Mouse (Mus musculus) kidney, adult 18-20 months (tissue): ENCODE results near the gene Tox2.

Experiments used
- DNase-seq: peaks from one replicate; pipeline ENCODE4 v3.0.0; 2021

Gene Tox2

GRCm38 (mm10) chr2:163202884-163203634, at the start of gene Tox2:
Tox2 (plus strand) TSS chr2:163203125.
- peak; percentile 18 for DNase-seq

- no peak for DNase-seq
Observed at GRCm38 (mm10) chr2:163154673-163155072, 48.3 kb upstream of the Tox2 start.

DNA sequence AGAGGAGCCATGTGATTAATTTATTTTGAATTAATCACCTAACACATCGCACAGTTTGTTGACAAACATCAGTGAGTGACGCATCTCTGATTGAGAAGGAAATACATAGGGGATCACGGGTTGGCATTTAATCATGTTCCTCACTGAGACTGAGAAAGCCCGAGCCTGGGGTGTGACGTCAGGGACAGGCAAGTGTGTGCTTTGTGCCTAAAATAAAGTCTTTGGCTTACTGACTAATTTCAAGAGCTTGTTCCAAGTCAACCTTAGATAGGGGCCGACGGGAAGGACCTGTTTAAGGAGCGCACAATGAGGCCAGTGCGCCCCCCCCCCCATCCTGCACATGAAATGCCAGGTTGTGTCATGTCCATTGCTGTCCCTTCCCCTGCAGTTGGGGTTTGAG, 43.9 kb upstream of the Tox2 start:
- DNase-seq = no peak

DNA sequence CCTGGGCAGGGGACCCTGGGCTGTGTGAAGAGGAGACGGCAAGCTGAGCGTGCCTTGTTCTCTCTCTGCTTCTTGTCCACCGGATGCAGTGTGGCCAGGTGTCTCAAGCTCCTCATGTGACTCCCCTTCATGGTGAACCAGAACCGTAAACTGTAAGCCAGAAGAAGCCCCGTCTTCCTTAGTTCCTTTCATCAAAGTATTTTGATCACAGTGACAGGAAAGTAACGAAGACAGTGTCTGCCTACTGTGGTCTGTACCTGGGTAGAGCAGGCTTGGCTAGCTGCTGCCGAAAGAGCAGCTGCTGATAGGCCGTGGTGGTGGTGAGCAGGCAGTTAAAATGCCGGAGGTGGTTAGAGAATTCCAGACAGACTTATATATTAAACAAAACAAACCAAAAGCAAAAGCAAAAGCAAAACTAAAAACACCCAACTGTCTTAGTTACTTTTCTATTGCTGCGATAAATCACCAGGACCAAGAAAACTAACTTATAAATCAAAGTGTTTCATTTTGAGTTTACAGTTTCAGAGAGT, 38.4 kb upstream of the Tox2 start:
- no peak for DNase-seq

DNA sequence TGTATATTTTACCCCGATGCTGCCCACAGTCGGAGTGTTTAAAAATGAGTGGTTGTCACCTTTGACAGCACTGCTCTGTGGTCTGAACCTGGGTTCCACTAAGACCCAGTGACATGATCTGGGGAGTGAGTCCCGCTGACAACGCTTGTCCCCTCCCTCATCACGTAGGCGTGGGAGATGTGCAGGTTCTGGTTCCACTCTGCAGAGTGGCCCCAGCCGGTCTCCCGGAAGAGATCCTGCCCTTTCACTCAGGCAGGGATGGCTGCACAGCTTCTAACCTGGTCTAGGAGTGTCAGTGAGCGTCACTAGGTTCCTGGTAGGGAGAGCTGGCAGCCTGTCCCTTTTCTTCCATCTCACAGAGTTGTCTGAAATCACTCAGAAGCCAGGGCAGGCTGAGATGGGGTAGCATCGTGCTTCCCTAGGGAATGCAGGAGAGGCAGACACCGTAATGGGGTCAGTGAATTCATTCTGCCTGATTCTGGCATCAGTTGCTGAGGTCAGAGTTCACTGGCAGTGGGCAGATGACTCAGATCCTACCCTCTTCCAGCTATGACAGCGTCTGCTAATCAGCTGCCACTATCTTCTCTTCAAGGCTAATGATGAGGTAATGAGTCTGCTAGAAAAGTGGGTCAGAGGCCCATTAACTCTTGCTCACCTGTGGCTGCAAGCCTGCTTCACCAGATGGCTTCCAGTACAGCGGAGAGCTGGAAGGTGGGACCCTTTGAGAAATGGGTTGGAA, 36.7 kb upstream of the Tox2 start:
- no peak for DNase-seq

DNA sequence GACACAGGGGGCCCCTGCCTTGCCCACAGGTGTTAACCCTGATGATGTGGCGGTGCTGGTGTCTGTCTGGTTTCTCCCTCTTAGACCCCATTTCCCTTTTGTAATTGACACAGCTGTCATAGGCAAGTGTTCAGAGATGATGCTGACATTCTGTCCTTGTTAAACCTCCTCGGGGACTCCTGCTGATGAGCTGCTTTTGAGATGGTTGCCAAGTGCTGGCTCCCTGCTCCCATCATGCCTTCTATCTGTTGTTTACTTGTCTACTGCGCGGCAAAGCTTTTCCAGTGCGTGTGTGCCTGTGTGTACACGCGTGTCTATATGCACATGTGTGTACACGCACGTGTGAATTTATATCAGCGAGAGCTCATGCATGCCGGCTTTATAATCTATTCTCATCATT, 31.0 kb upstream of the Tox2 start:
- no peak for DNase-seq

DNA sequence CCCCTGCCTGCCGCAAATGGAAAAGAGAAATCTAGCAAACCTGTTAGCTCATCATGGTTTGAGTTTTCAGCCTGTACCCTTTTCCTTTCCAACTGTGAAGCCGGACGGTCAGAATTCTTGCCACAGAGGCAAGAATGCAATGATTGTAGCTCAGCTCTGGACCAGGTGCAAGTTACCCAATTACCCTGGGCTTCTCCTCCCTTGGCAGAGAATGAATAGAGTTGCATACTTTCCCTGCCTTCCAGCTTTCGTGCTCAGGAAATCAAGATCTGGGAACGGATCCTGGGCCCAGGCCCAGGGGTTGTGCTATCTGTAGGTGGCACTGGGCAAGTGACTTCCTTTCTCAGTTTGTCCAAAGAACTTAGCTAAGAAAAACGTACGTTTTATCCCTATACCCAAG, 28.9 kb upstream of the Tox2 start:
- no peak for DNase-seq

DNA sequence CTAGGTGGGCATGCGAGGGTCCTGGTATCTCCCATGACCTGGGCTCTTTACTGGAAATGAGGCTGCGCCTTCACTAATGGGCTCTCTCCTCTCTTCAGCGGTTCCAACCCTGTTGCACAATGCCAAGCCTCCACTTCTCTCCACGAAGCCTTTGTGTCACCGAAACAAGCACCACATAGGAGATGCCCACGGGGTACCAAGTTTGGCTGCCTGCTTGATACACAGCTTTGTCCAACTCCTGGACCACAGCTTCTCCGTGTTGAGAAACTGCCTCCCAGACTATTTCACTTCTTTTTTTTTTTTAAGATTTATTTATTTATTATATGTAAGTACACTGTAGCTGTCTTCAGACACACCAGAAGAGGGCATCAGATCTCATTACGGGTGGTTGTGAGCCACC, 27.1 kb upstream of the Tox2 start:
- DNase-seq = no peak

DNA sequence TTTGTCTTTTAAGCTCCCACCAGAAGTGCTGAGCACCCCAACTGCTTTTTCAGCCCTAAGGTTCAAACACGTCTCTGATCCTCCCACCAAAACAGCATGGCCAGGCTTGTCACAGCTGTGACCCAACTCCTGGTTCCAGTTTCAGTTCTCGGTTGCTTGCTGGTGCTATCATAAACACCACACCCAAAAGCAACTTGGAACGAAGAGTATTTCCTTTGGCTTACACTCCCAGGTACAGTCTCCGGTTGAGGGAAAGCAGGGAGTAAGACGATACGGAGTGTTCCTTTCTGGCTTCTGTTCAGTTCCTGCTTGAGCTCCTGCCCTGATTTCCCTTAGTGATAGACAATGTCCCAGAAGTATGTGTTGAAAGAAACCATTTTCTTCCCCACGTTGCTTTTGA, 26.4 kb upstream of the Tox2 start:
- no peak for DNase-seq

- DNase-seq = no peak
Observed at GRCm38 (mm10) chr2:163187552-163187951, 15.4 kb upstream of the Tox2 start.

- no peak for DNase-seq
Observed at GRCm38 (mm10) chr2:163189596-163189995, 13.3 kb upstream of the Tox2 start.

- no peak for DNase-seq
Observed at GRCm38 (mm10) chr2:163190004-163190441, 12.9 kb upstream of the Tox2 start.

GRCm38 (mm10) chr2:163192485-163192884, 10.4 kb upstream of the Tox2 start:
- no peak for DNase-seq

DNA sequence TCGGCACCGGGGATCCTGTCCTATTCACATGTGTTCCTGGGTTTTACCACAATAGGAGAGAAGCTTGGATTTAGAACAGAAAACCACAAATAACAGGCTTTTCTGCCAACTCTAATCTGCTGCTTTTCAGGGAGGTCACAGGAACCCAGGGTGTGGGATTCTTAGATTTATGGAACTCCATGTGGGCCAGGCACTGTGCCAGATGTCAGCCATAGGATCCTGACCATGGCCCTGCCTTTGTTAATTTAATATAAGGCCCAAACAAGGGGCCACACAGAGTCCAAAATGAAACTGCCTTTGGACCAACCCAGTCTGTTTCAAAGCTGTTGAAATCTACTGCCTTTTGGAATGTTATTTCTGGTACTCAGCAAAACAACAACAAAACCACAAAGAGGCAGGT, 8.9 kb upstream of the Tox2 start:
- no peak for DNase-seq

DNA sequence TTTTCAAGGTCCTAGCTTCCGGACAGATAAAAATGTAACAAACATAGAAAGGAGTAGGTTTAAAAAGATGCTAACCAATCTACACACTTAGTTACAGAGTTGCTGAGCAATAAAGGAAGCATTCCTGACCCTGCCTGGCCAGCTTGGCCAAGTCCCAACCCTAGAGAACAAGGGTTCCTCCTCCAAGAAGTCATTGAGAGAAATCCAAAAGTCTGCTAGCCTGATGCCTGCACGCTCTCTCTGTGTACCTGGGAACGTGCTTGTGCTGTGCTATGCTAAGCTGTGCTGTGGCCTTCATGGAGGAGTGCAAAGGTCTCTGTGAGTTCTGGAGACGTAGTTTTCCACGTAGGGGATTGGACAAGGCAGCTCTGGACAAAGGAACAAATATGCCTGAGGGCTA, 8.4 kb upstream of the Tox2 start:
- DNase-seq = peak; percentile 5

GRCm38 (mm10) chr2:163195106-163195833, 7.7 kb upstream of the Tox2 start:
- no peak for DNase-seq

DNA sequence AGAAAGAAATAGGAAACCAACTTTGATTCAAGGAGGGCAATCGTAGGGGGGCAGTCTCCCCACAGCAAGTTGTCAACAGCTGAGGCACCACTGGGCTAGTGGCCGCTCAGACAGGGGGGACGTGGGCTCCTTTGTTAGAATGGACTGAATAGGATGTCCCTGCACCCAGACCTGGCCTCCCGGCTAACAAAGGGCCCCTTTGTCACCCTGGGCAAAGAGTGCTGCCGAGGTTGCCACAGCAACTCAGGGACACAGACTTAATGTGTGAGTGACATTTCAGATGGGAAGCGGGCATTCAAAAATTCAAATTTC, 7.1 kb upstream of the Tox2 start:
- no peak for DNase-seq

GRCm38 (mm10) chr2:163201897-163202296, 1.0 kb upstream of the Tox2 start:
- no peak for DNase-seq

DNA sequence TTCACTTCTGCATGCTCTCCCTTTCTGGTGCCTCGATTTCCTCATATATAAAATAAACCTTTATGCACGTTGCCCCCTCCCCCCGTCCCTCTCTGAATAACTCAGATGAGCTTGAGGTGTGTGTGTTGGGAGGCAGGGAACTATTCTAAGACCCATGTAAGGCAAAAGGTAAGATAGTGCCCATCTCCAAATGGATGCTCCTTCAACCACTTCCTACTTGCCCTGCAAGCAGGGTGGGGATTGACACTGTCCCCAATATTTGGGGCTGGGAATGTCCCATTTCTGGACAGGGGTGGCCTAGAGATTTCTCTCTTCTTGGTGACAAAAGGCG, 407 bp upstream of the Tox2 start:
- no peak for DNase-seq

- DNase-seq = no peak
Observed at GRCm38 (mm10) chr2:163203635-163204547, 966 bp downstream of the Tox2 start.

DNA sequence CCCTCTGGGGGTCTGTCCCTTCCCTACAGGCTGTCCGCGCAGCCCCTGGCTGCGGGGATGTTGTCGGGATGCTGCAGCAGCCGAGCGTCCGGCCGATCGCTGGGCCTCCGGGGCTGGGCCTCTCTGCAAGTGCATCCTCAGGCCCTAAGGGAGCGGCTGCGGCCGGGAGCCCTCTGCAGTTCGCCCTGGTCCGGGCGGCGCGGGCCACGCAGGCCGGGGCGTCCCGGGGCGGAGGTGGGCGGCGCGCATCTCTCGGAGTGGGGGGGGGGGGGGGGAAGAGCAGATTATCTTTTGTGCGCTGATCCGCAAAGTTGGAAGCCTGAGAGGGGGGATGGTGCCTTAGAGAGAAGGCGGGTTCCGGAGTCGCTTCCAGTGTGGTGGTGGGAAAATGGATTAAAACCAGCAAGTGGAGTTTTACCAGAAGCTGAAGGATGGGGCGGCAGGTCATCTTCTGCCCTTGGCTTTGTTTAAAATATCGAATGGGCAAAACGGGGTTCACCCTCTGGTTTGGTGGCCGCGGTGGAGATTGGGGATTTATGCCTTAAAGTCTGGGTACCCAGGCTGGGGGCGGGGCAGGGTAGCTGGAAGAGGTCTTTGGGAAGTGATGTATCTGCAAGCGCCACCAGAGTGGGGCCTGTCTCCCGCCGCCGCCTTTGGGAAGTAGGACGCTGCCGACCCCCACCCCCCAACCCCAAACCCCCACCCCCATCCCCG, 1.8 kb downstream of the Tox2 start:
- DNase-seq = no peak

GRCm38 (mm10) chr2:163205262-163205647, 2.3 kb downstream of the Tox2 start:
- DNase-seq = no peak
